Mouse (Mus musculus) G1E (cell line): Measurements from ENCODE around the gene Slc4a3.

Source experiments
- CTCF ChIP-seq: IDR thresholded peaks from 2 replicates; pipeline ENCODE4 v1.5.1; 2012; ENCODE audit warnings: low read depth, low read length, inconsistent platforms, mixed read lengths
- GATA1 ChIP-seq: IDR thresholded peaks from 2 replicates; pipeline ENCODE4 v1.6.1; 2012; ENCODE audit warnings: borderline replicate concordance, low read length, inconsistent platforms, mixed read lengths
- TAL1 ChIP-seq: conservative IDR thresholded peaks from 2 replicates; pipeline ENCODE4 v1.6.1; 2012; ENCODE audit warnings: low read depth, low read length, inconsistent platforms, mixed read lengths

- TF ChIP-seq CTCF, result no peak
- TF ChIP-seq GATA1, result no peak
- no peak for TF ChIP-seq TAL1
These were observed 63.2 kb downstream of the Slc4a3 start for GRCm38 (mm10) chr1:75609264-75609662.
